Mouse (Mus musculus): ENCODE measurements around the gene Aldoc. TPM values are rescaled to one million over a fixed set of nuclear protein-coding genes. Genes with fewer than 3 reads are reported as not detected.

Gene Aldoc
- polyA plus RNA-seq, 1 experiment from 2014 or later, result 152 TPM

GRCm38 (mm10) chr11:78301357-78302084 lies 21.2 kb upstream of the Aldoc start, which contains the start of gene Spag5:
Gene Spag5 (plus strand): TSS chr11:78301529.
- H3K4me2 ChIP-seq (ENCODE audit: low read length), result peak within 1 kb of the TSS; percentile 100
- peak within 1 kb of the TSS; percentile 54 for H3K9ac ChIP-seq (replicated peaks; ENCODE audit: low read depth, low read length)
- peaks cover 11% of the 10 kb centered on the region for H3K4me1 ChIP-seq (replicated peaks; ENCODE audit: control insufficient read depth, insufficient read depth, low read length)
- ATAC-seq, result peak; percentile 100
- H3K36me3 ChIP-seq (ENCODE audit: control insufficient read depth, insufficient read depth), result no peaks in the 10 kb centered on the region
- peak within 1 kb of the TSS; percentile 33; the same call in 1 of the 2 replicates for H3K27ac ChIP-seq (ENCODE audit: low read length)
- H3K9me3 ChIP-seq (ENCODE audit: control insufficient read depth, low read length), result no peaks in the 10 kb centered on the region
- under 1% methylated on average over 49 of the region's 49 CpGs for WGBS
- no peaks in the 10 kb centered on the region for H3K27me3 ChIP-seq (replicated peaks; ENCODE audit: control insufficient read depth, insufficient read depth, low read length)
- peak within 1 kb of the TSS; percentile 76 for H3K4me3 ChIP-seq (replicated peaks; ENCODE audit: low read length)

GRCm38 (mm10) chr11:78305272-78305671 lies 17.5 kb upstream of the Aldoc start:
- Histone ChIP-seq H3K4me3 (replicated peaks; ENCODE audit: low read length) (no peak overlapping the region), H3K9me3 (ENCODE audit: control insufficient read depth, low read length) (no peaks in the 10 kb centered on the region), H3K4me2 (ENCODE audit: low read length) (no peak overlapping the region), H3K36me3 (ENCODE audit: control insufficient read depth, insufficient read depth) (no peaks in the 10 kb centered on the region), H3K9ac (replicated peaks; ENCODE audit: low read depth, low read length) (no peak overlapping the region), H3K27ac (ENCODE audit: low read length) (no peak overlapping the region), H3K4me1 (replicated peaks; ENCODE audit: control insufficient read depth, insufficient read depth, low read length) (peaks cover 13% of the 10 kb centered on the region), H3K27me3 (replicated peaks; ENCODE audit: control insufficient read depth, insufficient read depth, low read length) (no peaks in the 10 kb centered on the region)
- WGBS, result 94% methylated on average over 4 of the region's 4 CpGs
- no peak for ATAC-seq

GRCm38 (mm10) chr11:78310861-78311511 lies 11.8 kb upstream of the Aldoc start:
- no peaks in the 10 kb centered on the region for H3K9me3 ChIP-seq (ENCODE audit: control insufficient read depth, low read length)
- WGBS, result 90% methylated on average over 8 of the region's 8 CpGs
- H3K4me3 ChIP-seq (replicated peaks; ENCODE audit: low read length), result no peak overlapping the region
- H3K27me3 ChIP-seq (replicated peaks; ENCODE audit: control insufficient read depth, insufficient read depth, low read length), result no peaks in the 10 kb centered on the region
- H3K27ac ChIP-seq (ENCODE audit: low read length), result no peak overlapping the region
- no peak for ATAC-seq
- no peak overlapping the region for H3K9ac ChIP-seq (replicated peaks; ENCODE audit: low read depth, low read length)
- 0 out of 2 replicates have a peak, but pooled peaks cover 3% of the 10 kb centered on the region for H3K36me3 ChIP-seq (ENCODE audit: control insufficient read depth, insufficient read depth)
- no peak overlapping the region for H3K4me2 ChIP-seq (ENCODE audit: low read length)
- 0 out of 2 replicates have a peak, but pooled peaks cover 3% of the 10 kb centered on the region for H3K4me1 ChIP-seq (replicated peaks; ENCODE audit: control insufficient read depth, insufficient read depth, low read length)

GRCm38 (mm10) chr11:78313662-78314061 lies 9.1 kb upstream of the Aldoc start:
- no peaks in the 10 kb centered on the region for H3K27me3 ChIP-seq (replicated peaks; ENCODE audit: control insufficient read depth, insufficient read depth, low read length)
- no peak overlapping the region for H3K27ac ChIP-seq (ENCODE audit: low read length)
- H3K9me3 ChIP-seq (ENCODE audit: control insufficient read depth, low read length), result no peaks in the 10 kb centered on the region
- H3K4me1 ChIP-seq (replicated peaks; ENCODE audit: control insufficient read depth, insufficient read depth, low read length), result no peaks in the 10 kb centered on the region
- 0 out of 2 replicates have a peak, but pooled peaks cover 6% of the 10 kb centered on the region for H3K36me3 ChIP-seq (ENCODE audit: control insufficient read depth, insufficient read depth)
- ATAC-seq, result no peak
- no peak overlapping the region for H3K9ac ChIP-seq (replicated peaks; ENCODE audit: low read depth, low read length)
- WGBS, result 94% methylated on average over 2 of the region's 2 CpGs
- no peak overlapping the region for H3K4me2 ChIP-seq (ENCODE audit: low read length)
- no peak overlapping the region for H3K4me3 ChIP-seq (replicated peaks; ENCODE audit: low read length)

- Histone ChIP-seq H3K36me3 (ENCODE audit: control insufficient read depth, insufficient read depth) (0 out of 2 replicates have a peak, but pooled peaks cover 6% of the 10 kb centered on the region), H3K27ac (ENCODE audit: low read length) (no peak overlapping the region), H3K4me2 (ENCODE audit: low read length) (no peak overlapping the region), H3K4me3 (replicated peaks; ENCODE audit: low read length) (no peak overlapping the region), H3K9me3 (ENCODE audit: control insufficient read depth, low read length) (no peaks in the 10 kb centered on the region), H3K9ac (replicated peaks; ENCODE audit: low read depth, low read length) (no peak overlapping the region), H3K4me1 (replicated peaks; ENCODE audit: control insufficient read depth, insufficient read depth, low read length) (peaks cover 14% of the 10 kb centered on the region), H3K27me3 (replicated peaks; ENCODE audit: control insufficient read depth, insufficient read depth, low read length) (no peaks in the 10 kb centered on the region)
- ATAC-seq, result no peak
- 36% methylated on average over 2 of the region's 2 CpGs for WGBS
Observed at GRCm38 (mm10) chr11:78318411-78318810, 4.4 kb upstream of the Aldoc start.

GRCm38 (mm10) chr11:78322076-78322831 lies 514 bp upstream of the Aldoc start:
- Histone ChIP-seq H3K36me3 (ENCODE audit: control insufficient read depth, insufficient read depth) (no peaks in the 10 kb centered on the region), H3K4me1 (replicated peaks; ENCODE audit: control insufficient read depth, insufficient read depth, low read length) (peaks cover 20% of the 10 kb centered on the region), H3K27ac (ENCODE audit: low read length) (peak overlapping the region; percentile 68), H3K9me3 (ENCODE audit: control insufficient read depth, low read length) (no peaks in the 10 kb centered on the region), H3K4me2 (ENCODE audit: low read length) (peak overlapping the region; percentile 46), H3K9ac (replicated peaks; ENCODE audit: low read depth, low read length) (no peak overlapping the region), H3K27me3 (replicated peaks; ENCODE audit: control insufficient read depth, insufficient read depth, low read length) (no peaks in the 10 kb centered on the region), H3K4me3 (replicated peaks; ENCODE audit: low read length) (peak overlapping the region; percentile 6)
- 13% methylated on average over 2 of the region's 2 CpGs for WGBS
- ATAC-seq, result peak; percentile 81

GRCm38 (mm10) chr11:78324000-78324785 lies 1.4 kb downstream of the Aldoc start:
- Histone ChIP-seq H3K4me1 (replicated peaks; ENCODE audit: control insufficient read depth, insufficient read depth, low read length) (peaks cover 26% of the 10 kb centered on the region), H3K9me3 (ENCODE audit: control insufficient read depth, low read length) (no peaks in the 10 kb centered on the region), H3K9ac (replicated peaks; ENCODE audit: low read depth, low read length) (no peak overlapping the region)

GRCm38 (mm10) chr11:78324965-78325364 lies 2.2 kb downstream of the Aldoc start:
- WGBS, result 84% methylated on average over 12 of the region's 12 CpGs
- no peak for ATAC-seq
- no peak overlapping the region for H3K9ac ChIP-seq (replicated peaks; ENCODE audit: low read depth, low read length)
- H3K27ac ChIP-seq (ENCODE audit: low read length), result no peak overlapping the region
- H3K4me2 ChIP-seq (ENCODE audit: low read length), result peak overlapping the region; percentile 46
- H3K4me3 ChIP-seq (replicated peaks; ENCODE audit: low read length), result 0 out of 2 replicates have a peak overlapping the region, but pooled peaks have one; percentile 17
- H3K36me3 ChIP-seq (ENCODE audit: control insufficient read depth, insufficient read depth), result no peaks in the 10 kb centered on the region
- no peaks in the 10 kb centered on the region for H3K9me3 ChIP-seq (ENCODE audit: control insufficient read depth, low read length)
- no peaks in the 10 kb centered on the region for H3K27me3 ChIP-seq (replicated peaks; ENCODE audit: control insufficient read depth, insufficient read depth, low read length)
- H3K4me1 ChIP-seq (replicated peaks; ENCODE audit: control insufficient read depth, insufficient read depth, low read length), result peaks cover 31% of the 10 kb centered on the region

More at GRCm38 (mm10) chr11:78324000-78324785, 1.4 kb downstream of the Aldoc start:
- Histone ChIP-seq H3K4me2 (ENCODE audit: low read length) (peak overlapping the region; percentile 46), H3K27me3 (replicated peaks; ENCODE audit: control insufficient read depth, insufficient read depth, low read length) (no peaks in the 10 kb centered on the region), H3K36me3 (ENCODE audit: control insufficient read depth, insufficient read depth) (no peaks in the 10 kb centered on the region), H3K27ac (ENCODE audit: low read length) (no peak overlapping the region; the same call in 1 of the 2 replicates), H3K4me3 (replicated peaks; ENCODE audit: low read length) (peak overlapping the region; percentile 17)
- no peak for ATAC-seq
- WGBS, result 55% methylated on average over 15 of the region's 15 CpGs
